Mouse (Mus musculus): ENCODE measurements around the gene Zbtb14.

Zbtb14 gene

GRCm38 (mm10) chr17:69382511-69383100 lies at the start of gene Zbtb14:
Zbtb14 (plus strand) TSS chr17:69383050.
- DNase-seq (ENCODE audit: low read depth, low spot score): peak; percentile 92

GRCm38 (mm10) chr17:69346056-69346455 lies 36.8 kb upstream of the Zbtb14 start:
- DNase-seq (ENCODE audit: low read depth, low spot score): no peak

GRCm38 (mm10) chr17:69349014-69349531 lies 33.8 kb upstream of the Zbtb14 start:
- DNase-seq (ENCODE audit: low read depth, low spot score): peak; percentile 43

GRCm38 (mm10) chr17:69365049-69365448 lies 17.8 kb upstream of the Zbtb14 start:
- DNase-seq (ENCODE audit: low read depth, low spot score): no peak

GRCm38 (mm10) chr17:69380838-69381237 lies 2.0 kb upstream of the Zbtb14 start:
- DNase-seq (ENCODE audit: low read depth, low spot score): no peak

- DNase-seq (ENCODE audit: low read depth, low spot score): peak; percentile 51
Observed at GRCm38 (mm10) chr17:69383201-69383940, 521 bp downstream of the Zbtb14 start.

- peak; percentile 43 for DNase-seq (ENCODE audit: low read depth, low spot score)
Observed at GRCm38 (mm10) chr17:69383941-69384665, 1.3 kb downstream of the Zbtb14 start.

- no peak for DNase-seq (ENCODE audit: low read depth, low spot score)
Observed at GRCm38 (mm10) chr17:69396147-69397033, 13.5 kb downstream of the Zbtb14 start.

GRCm38 (mm10) chr17:69397163-69397562 lies 14.3 kb downstream of the Zbtb14 start:
- DNase-seq (ENCODE audit: low read depth, low spot score): no peak

- no peak for DNase-seq (ENCODE audit: low read depth, low spot score)
Observed at GRCm38 (mm10) chr17:69398092-69398491, 15.2 kb downstream of the Zbtb14 start.

- no peak for DNase-seq (ENCODE audit: low read depth, low spot score)
Observed at GRCm38 (mm10) chr17:69401146-69401545, 18.3 kb downstream of the Zbtb14 start.

GRCm38 (mm10) chr17:69416163-69416562 lies 33.3 kb downstream of the Zbtb14 start:
- no peak for DNase-seq (ENCODE audit: low read depth, low spot score)

GRCm38 (mm10) chr17:69416920-69417661 lies 34.2 kb downstream of the Zbtb14 start:
- DNase-seq (ENCODE audit: low read depth, low spot score): peak; percentile 93

GRCm38 (mm10) chr17:69417724-69418373 lies 35.0 kb downstream of the Zbtb14 start:
- DNase-seq (ENCODE audit: low read depth, low spot score): no peak

- DNase-seq (ENCODE audit: low read depth, low spot score): no peak
Observed at GRCm38 (mm10) chr17:69421592-69421991, 38.7 kb downstream of the Zbtb14 start.

GRCm38 (mm10) chr17:69437836-69438235 lies 55.0 kb downstream of the Zbtb14 start:
- no peak for DNase-seq (ENCODE audit: low read depth, low spot score)

- no peak for DNase-seq (ENCODE audit: low read depth, low spot score)
Observed at GRCm38 (mm10) chr17:69438486-69438885, 55.6 kb downstream of the Zbtb14 start.

GRCm38 (mm10) chr17:69438990-69439491 lies 56.2 kb downstream of the Zbtb14 start, which contains the start of gene Akain1:
Akain1 (plus strand) TSS chr17:69439326.
- peak; percentile 61 for DNase-seq (ENCODE audit: low read depth, low spot score)

GRCm38 (mm10) chr17:69439571-69440480 lies 57.0 kb downstream of the Zbtb14 start:
- DNase-seq (ENCODE audit: low read depth, low spot score): no peak
